Mouse (Mus musculus): ENCODE results near the gene Angpt4.

DNA sequence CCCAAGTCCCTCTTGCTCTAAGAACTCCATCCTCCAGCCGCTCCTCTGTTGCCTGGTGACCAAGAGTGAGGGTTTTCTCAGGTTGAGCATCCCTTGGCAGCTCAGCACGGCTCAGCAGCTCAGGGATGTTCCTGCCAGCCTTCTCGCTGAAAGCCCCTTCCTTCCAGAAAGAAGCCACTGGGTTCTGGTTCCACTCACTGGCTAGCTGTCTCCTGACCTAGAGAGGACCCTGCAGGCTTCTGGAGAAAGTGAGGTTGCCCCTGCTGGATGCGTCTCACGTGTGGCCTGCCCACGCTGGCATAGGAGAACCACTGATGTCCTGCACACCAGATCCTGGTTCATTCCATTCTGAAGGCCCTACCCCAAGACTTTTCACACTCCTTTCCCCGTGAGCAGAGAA lies 58.0 kb downstream of the Angpt4 start:
- TF ChIP-seq POLR2A (IDR thresholded peaks at IDR 0.05; ENCODE audit: extremely low read depth, insufficient read depth, low read length) = no peak
- TF ChIP-seq CTCF (IDR thresholded peaks at IDR 0.05; ENCODE audit: low read depth, low read length) = no peak

All from liver, adult 2 months (tissue).